Mouse (Mus musculus) stomach, embryonic 14.5 days (tissue): ENCODE measurements around the gene Ifnl3. TPM values are rescaled to one million over a fixed set of nuclear protein-coding genes. Genes with fewer than 3 reads are reported as not detected.

Source experiments
- ATAC-seq: fragments of 200-750 bp; cut with Nextera tagmentation; 2 replicates; pipeline ENCODE4 v1.8.0; 2017; ENCODE audit warnings: low read depth, moderate TSS enrichment; ENCODE audit not compliant: insufficient number of reproducible peaks, insufficient read depth, low FRiP score
- H3K27ac ChIP-seq: fragments of 300-500 bp; sonication (generic); 2 replicates; pipeline ENCODE4 v1.5.1; 2014; ENCODE audit warnings: mild to moderate bottlenecking, low read length, moderate library complexity, mixed read lengths
- H3K27me3 ChIP-seq: fragments of 300-500 bp; sonication (generic); 2 replicates; pipeline ENCODE4 v1.6.1; 2014; ENCODE audit warnings: low read length, control low read depth, mixed read lengths; ENCODE audit not compliant: control insufficient read depth, insufficient read depth
- H3K36me3 ChIP-seq: fragments of 300-500 bp; sonication (generic); 2 replicates; pipeline ENCODE4 v1.6.1; 2014; ENCODE audit warnings: mild to moderate bottlenecking, control low read depth, low read length, moderate library complexity, mixed read lengths; ENCODE audit not compliant: control insufficient read depth, insufficient read depth
- H3K4me1 ChIP-seq: fragments of 300-500 bp; sonication (generic); 2 replicates; pipeline ENCODE4 v1.6.1; 2014; ENCODE audit warnings: low read length, control low read depth, mixed read lengths; ENCODE audit not compliant: control insufficient read depth, insufficient read depth
- H3K4me2 ChIP-seq: fragments of 300-500 bp; sonication (generic); replicated peaks from 2 replicates; pipeline ENCODE4 v1.6.1; 2014; ENCODE audit warnings: low read depth, low read length, control low read depth
- H3K4me3 ChIP-seq: fragments of 300-500 bp; sonication (generic); 2 replicates; pipeline ENCODE4 v1.5.1; 2014; ENCODE audit warnings: low read depth, low read length, control low read depth
- H3K9ac ChIP-seq: fragments of 300-500 bp; sonication (generic); replicated peaks from 2 replicates; pipeline ENCODE4 v1.6.1; 2014; ENCODE audit warnings: low read depth, mild to moderate bottlenecking, control low read depth, low read length, moderate library complexity, mixed read lengths
- H3K9me3 ChIP-seq: fragments of 300-500 bp; sonication (generic); 2 replicates; pipeline ENCODE4 v1.6.1; 2016; ENCODE audit warnings: low read depth, low read length, control low read depth; ENCODE audit not compliant: control insufficient read depth
- WGBS: fragments of 180-500 bp; shearing (Covaris S2); extraction: QIAGEN DNeasy Blood & Tissue Kit; methylation state at CpG from one replicate; pipeline ENCODE4 v1.1.7; 2014; 5-methylcytosine and 5-hydroxymethylcytosine counted together
- polyA plus RNA-seq: library from polyadenylated mRNA; unstranded; fragments of >200 nt; fragmentation: Nextera tagmentation; extraction: Ambion mirVana; gene quantifications from 2 replicates; pipeline ENCODE4 v1.2.1, GENCODE M21; 2014

The Ifnl3 gene
- polyA plus RNA-seq, 1 experiment from 2014 or later, result not detected

DNA sequence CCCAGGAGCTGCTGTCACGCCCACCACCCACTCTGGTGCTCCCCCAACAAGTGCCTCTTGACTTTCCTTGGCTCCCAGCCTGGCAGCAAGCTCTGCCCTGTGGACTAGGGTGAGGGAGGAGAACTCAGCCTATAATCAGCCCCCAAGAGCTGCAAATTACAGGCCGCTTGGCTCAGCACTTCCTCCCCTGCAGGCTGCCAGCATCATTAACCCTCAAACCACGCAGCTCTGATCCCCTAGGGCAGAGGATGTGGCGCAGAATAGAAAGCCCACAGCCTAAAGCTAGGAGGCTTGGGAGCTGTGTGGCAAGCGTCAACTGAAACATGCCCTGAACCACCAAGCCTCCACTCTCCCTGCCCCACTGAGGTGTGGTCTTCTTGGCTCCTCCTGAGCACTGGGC lies 42.8 kb downstream of the Ifnl3 start:
- Histone ChIP-seq H3K36me3 (peaks cover 59% of the 10 kb centered on the region), H3K27me3 (no peaks in the 10 kb centered on the region), H3K4me1 (peaks cover 6% of the 10 kb centered on the region; the same call in 1 of the 2 replicates), H3K4me3 (no peak overlapping the region), H3K9me3 (no peaks in the 10 kb centered on the region), H3K9ac (no peak overlapping the region), H3K27ac (no peak overlapping the region), H3K4me2 (no peak overlapping the region)
- ATAC-seq, result no peak
- 85% methylated on average over 5 of the region's 5 CpGs for WGBS

GRCm38 (mm10) chr7:28567539-28567938 lies 44.9 kb downstream of the Ifnl3 start:
- 92% methylated on average over 4 of the region's 4 CpGs for WGBS
- peaks cover 44% of the 10 kb centered on the region for H3K36me3 ChIP-seq

GRCm38 (mm10) chr7:28568253-28568652 lies 45.6 kb downstream of the Ifnl3 start:
- H3K9me3 ChIP-seq, result no peaks in the 10 kb centered on the region
- no peak overlapping the region for H3K4me3 ChIP-seq
- no peaks in the 10 kb centered on the region for H3K27me3 ChIP-seq
- H3K4me2 ChIP-seq, result no peak overlapping the region
- peaks cover 37% of the 10 kb centered on the region for H3K36me3 ChIP-seq
- peaks cover 26% of the 10 kb centered on the region for H3K4me1 ChIP-seq
- H3K27ac ChIP-seq, result no peak overlapping the region
- no peak overlapping the region for H3K9ac ChIP-seq
- ATAC-seq, result no peak

More at GRCm38 (mm10) chr7:28567539-28567938, 44.9 kb downstream of the Ifnl3 start:
- ATAC-seq, result no peak
- no peak overlapping the region for H3K9ac ChIP-seq
- no peaks in the 10 kb centered on the region for H3K27me3 ChIP-seq
- H3K4me3 ChIP-seq, result no peak overlapping the region
- H3K4me1 ChIP-seq, result peaks cover 26% of the 10 kb centered on the region
- no peak overlapping the region for H3K4me2 ChIP-seq
- H3K9me3 ChIP-seq, result no peaks in the 10 kb centered on the region
- H3K27ac ChIP-seq, result no peak overlapping the region

DNA sequence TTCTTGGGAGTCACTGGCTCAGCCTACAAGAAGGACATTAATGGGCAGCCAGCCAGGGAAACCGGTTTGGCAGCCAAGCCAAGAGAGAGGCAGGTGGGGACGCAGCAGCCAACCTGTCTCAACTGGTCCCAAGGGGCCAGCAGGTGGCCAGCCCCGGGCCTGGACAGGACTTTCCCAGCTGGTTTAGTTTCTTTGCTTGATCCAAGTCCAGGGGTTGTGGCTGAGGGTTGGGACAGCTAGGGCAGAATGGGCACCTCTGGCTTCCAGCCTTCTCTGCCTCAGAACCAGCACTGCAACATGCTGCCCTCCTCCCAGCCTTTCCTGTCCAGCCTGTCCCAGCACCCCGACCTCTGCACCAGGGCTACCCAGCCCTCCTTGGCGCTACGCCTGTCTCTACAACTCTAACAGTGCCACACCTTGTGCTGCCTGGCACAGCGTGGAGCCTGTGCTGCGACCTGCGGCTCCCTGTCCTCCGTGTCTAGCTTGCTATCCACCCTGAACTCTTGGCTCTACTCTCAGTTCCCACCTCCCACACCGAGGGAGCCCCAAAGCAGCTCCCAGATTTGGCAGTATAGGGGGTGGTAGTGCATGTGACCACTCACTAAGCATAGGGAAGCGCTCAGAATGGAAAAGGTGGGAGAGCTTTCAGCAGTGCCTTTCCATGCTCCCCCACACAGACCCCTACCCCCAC lies 47.8 kb downstream of the Ifnl3 start:
- Histone ChIP-seq H3K9ac (0 out of 2 replicates have a peak overlapping the region, but pooled peaks have one; percentile 1), H3K27ac (peak overlapping the region; percentile 91), H3K4me3 (no peak overlapping the region), H3K36me3 (peaks cover 24% of the 10 kb centered on the region), H3K27me3 (no peaks in the 10 kb centered on the region), H3K9me3 (no peaks in the 10 kb centered on the region), H3K4me2 (peak overlapping the region; percentile 30), H3K4me1 (peaks cover 27% of the 10 kb centered on the region)
- peak; percentile 72 for ATAC-seq
- WGBS, result 56% methylated on average over 12 of the region's 12 CpGs

DNA sequence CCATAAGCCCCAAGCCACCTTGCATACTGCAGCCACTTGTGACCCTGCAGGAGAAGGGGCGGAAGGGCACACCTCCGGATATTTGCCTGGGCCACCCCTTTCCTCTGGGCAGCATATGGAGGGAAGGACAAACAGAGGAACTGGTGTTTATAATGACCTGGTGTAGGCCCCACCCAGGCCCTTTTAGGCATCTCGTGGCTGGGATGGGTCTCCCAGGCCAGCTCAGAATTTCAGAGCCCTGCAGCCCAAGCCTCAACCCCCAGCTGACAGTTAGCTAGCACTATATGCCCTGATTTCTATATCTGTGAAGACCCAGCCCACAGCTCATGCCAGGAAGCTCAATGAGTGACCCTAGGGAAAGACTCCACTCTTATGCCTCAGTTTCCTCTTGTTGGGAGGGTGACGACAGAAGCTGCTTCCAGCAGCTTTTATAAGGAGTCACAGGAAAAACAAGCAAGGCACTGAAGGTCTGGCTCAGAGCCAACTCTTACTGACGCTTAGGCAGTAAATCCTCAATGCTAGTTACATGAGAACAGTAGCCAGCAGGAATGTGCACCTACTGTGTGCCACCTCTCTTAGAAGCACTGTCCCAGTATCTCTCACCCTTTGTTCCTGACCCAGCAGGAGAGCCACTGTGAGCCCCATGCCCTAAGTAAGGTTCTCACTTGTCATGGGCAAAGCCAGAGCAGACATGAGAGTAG lies 48.5 kb downstream of the Ifnl3 start:
- peaks cover 34% of the 10 kb centered on the region for H3K4me1 ChIP-seq
- H3K9ac ChIP-seq, result 0 out of 2 replicates have a peak overlapping the region, but pooled peaks have one; percentile 1
- H3K9me3 ChIP-seq, result no peaks in the 10 kb centered on the region
- no peak overlapping the region for H3K4me3 ChIP-seq
- peak overlapping the region; percentile 91 for H3K27ac ChIP-seq
- peaks cover 21% of the 10 kb centered on the region for H3K36me3 ChIP-seq
- peak overlapping the region; percentile 30 for H3K4me2 ChIP-seq
- no peaks in the 10 kb centered on the region for H3K27me3 ChIP-seq
- WGBS, result 29% methylated on average over 5 of the region's 5 CpGs
- no peak for ATAC-seq

DNA sequence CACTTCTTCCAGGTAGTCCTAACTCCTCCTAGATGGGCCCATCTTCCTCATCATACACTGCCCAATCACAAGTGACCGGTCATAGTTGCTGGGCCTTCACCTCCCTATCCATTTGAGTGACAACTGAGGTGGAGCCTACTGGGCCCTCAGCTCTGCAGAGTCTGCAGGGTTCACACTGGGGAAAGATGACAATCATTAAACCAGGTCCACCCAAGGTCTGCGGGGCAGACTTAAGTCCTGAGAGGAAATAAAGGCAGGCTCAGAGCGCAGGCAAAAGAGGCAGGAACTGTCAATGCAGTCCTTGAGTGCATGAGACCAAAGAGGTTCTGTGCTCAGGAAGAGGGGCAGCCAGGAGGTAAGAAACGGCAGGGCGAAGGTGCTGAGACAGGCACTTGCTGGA lies 50.1 kb downstream of the Ifnl3 start:
- Histone ChIP-seq H3K4me1 (peaks cover 48% of the 10 kb centered on the region), H3K4me3 (no peak overlapping the region), H3K9ac (no peak overlapping the region), H3K27ac (0 out of 2 replicates have a peak overlapping the region, but pooled peaks have one; percentile 27), H3K4me2 (no peak overlapping the region), H3K27me3 (no peaks in the 10 kb centered on the region), H3K36me3 (peaks cover 10% of the 10 kb centered on the region), H3K9me3 (no peaks in the 10 kb centered on the region)
- WGBS, result 76% methylated on average over 5 of the region's 5 CpGs
- ATAC-seq, result no peak

- no peak for ATAC-seq
- Histone ChIP-seq H3K4me2 (no peak overlapping the region), H3K9me3 (no peaks in the 10 kb centered on the region), H3K36me3 (0 out of 2 replicates have a peak, but pooled peaks cover 7% of the 10 kb centered on the region), H3K4me1 (peaks cover 52% of the 10 kb centered on the region), H3K9ac (no peak overlapping the region), H3K27me3 (no peaks in the 10 kb centered on the region), H3K27ac (peak overlapping the region; percentile 2), H3K4me3 (no peak overlapping the region)
- WGBS, result 97% methylated on average over 3 of the region's 3 CpGs
Observed at GRCm38 (mm10) chr7:28573236-28573635, 50.6 kb downstream of the Ifnl3 start.
